Mouse (Mus musculus) kidney, embryonic 15.5 days (tissue): ENCODE data around the gene 4930502E18Rik. TPM values are rescaled to one million over a fixed set of nuclear protein-coding genes. Genes with fewer than 3 reads are reported as not detected.
"Not testable (repeated sequence)": the region's sequence is repeated elsewhere in the genome, so short reads cannot be mapped to it uniquely, and the experiment has no call there.

Experiments used
- ATAC-seq: fragments of 200-750 bp; cut with Nextera tagmentation; replicated peaks from 2 replicates; pipeline ENCODE4 v1.8.0; 2017; ENCODE audit warnings: moderate TSS enrichment; ENCODE audit not compliant: low FRiP score
- H3K27ac ChIP-seq: fragments of 300-500 bp; sonication (generic); 2 replicates; pipeline ENCODE4 v1.5.1; 2015; ENCODE audit warnings: mild to moderate bottlenecking, inconsistent platforms
- H3K27me3 ChIP-seq: fragments of 300-500 bp; sonication (generic); 2 replicates; pipeline ENCODE4 v1.6.1; 2015; ENCODE audit warnings: inconsistent platforms
- H3K36me3 ChIP-seq: fragments of 300-500 bp; sonication (generic); 2 replicates; pipeline ENCODE4 v1.6.1; 2015; ENCODE audit warnings: inconsistent platforms
- H3K4me1 ChIP-seq: fragments of 300-500 bp; sonication (generic); 2 replicates; pipeline ENCODE4 v1.6.1; 2015; ENCODE audit warnings: inconsistent platforms
- H3K4me2 ChIP-seq: fragments of 300-500 bp; sonication (generic); 2 replicates; pipeline ENCODE4 v1.6.1; 2015; ENCODE audit warnings: moderate library complexity, mild to moderate bottlenecking, inconsistent platforms
- H3K4me3 ChIP-seq: fragments of 300-500 bp; sonication (generic); replicated peaks from 2 replicates; pipeline ENCODE4 v1.5.1; 2015; ENCODE audit warnings: mild to moderate bottlenecking, inconsistent platforms
- H3K9ac ChIP-seq: fragments of 300-500 bp; sonication (generic); 2 replicates; pipeline ENCODE4 v1.6.1; 2015; ENCODE audit warnings: mild to moderate bottlenecking, inconsistent platforms
- H3K9me3 ChIP-seq: fragments of 300-500 bp; sonication (generic); replicated peaks from 2 replicates; pipeline ENCODE4 v1.6.1; 2016; ENCODE audit warnings: inconsistent platforms
- WGBS: fragments of 180-500 bp; shearing (Covaris S2); methylation state at CpG from one replicate; pipeline ENCODE4 v1.1.7; 2015; ENCODE audit warnings: mixed read lengths; 5-methylcytosine and 5-hydroxymethylcytosine counted together
- polyA plus RNA-seq: library from polyadenylated mRNA; unstranded; fragments of >200 nt; fragmentation: Nextera tagmentation; extraction: Ambion mirVana; gene quantifications from 2 replicates; pipeline ENCODE4 v1.2.1, GENCODE M21; 2015

4930502E18Rik gene
- 0.71 and 1.4 TPM in 2 replicates for polyA plus RNA-seq

DNA sequence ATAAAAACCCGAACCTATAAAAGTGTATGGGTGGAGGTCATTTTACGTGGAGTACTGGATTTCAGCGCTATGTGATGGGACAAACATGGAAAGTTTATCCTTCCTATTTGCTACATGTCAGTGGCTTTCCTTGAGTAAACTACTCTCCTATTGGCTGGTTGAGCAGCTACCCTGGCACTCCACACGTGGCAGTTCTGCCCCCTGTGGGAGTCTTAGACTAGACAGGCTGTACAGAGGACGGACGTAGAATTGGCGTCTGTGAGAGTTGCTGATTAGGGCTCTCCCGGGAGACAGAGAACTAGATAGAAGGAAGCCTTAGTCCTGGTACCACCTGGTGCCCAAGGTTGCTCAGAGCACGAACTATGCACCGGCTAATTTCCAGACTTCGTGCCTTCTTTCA, at the start of gene 4930502E18Rik:
Gene 4930502E18Rik (plus strand): TSS at position 231 of the 400 bp plus-strand sequence.
- ATAC-seq = no peak
- no peak within 1 kb of the TSS for H3K27ac ChIP-seq
- no peaks in the 10 kb centered on the region for H3K4me1 ChIP-seq
- H3K27me3 ChIP-seq = no peaks in the 10 kb centered on the region
- no peaks in the 10 kb centered on the region for H3K36me3 ChIP-seq
- WGBS = 80% methylated on average over 11 of the region's 11 CpGs
- no peak within 1 kb of the TSS for H3K9ac ChIP-seq
- no peak within 1 kb of the TSS for H3K4me2 ChIP-seq
- H3K4me3 ChIP-seq = no peak within 1 kb of the TSS
- H3K9me3 ChIP-seq = no peaks in the 10 kb centered on the region

DNA sequence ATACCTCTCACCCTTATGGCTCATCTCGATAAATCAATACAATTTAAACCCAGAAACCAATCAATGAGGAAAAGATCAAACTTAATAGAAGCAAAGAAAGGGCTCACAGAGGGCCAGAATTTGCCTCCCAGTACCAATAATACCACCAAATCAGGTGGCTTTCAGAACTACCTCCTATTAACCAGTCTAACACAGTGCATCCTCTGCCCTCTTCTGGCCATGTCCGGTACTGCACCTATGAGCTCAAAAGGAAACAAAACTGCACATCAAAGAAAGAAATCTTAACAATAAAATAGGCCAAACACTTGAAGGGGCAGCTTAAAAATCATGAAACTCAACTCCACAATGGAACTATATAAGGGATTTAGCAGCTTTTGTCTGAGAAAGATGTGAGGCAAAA, 47.7 kb upstream of the 4930502E18Rik start:
- H3K9ac ChIP-seq, H3K27ac ChIP-seq, H3K9me3 ChIP-seq, H3K4me3 ChIP-seq, H3K36me3 ChIP-seq, H3K27me3 ChIP-seq, H3K4me2 ChIP-seq, H3K4me1 ChIP-seq, ATAC-seq: not testable (repeated sequence)
- 24% methylated on average over 2 of the region's 2 CpGs for WGBS

DNA sequence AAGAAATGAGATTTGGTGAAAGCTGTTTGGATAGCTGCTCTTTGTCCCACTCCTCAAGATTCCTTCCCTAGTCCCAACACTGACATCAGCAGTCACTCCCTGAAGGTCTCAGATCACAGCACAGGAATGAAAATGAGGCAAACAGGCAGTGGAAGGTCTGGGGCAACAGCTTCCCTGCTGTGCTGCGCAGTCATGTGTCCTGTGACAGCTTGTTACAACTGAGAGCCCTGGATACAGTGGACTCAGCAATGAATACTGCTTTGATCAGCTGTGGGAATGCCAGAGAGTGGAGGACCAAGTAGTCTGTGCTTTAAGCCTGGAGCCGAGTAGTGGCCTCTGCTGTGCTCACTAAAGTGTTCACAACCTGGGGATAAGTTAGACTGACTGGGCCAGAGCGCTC, 42.0 kb upstream of the 4930502E18Rik start:
- 75% methylated on average over 1 of the region's 3 CpGs for WGBS
- H3K9me3 ChIP-seq, H3K4me3 ChIP-seq, H3K36me3 ChIP-seq, H3K27ac ChIP-seq, H3K9ac ChIP-seq, H3K4me1 ChIP-seq, H3K27me3 ChIP-seq, H3K4me2 ChIP-seq: not testable (repeated sequence)
- ATAC-seq = peak; percentile 88

DNA sequence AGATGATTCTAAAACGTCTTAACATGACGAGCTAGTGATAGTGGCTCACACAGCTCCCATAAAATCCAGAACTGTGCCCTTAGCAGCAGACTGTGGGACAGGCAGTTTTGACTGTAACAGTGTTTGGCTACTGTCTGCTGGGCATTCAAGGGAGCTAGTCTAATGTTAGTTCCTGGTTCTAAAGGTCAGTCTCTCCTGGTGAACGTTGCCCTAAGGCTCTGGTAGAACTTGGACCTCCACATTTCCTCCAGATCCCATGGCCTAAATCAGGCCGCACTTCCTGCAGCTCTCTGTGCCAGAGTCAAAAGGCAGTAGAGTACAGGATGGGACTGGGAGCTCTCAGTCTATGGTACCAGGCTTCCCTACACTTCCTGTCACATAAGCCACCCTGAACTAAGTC, 40.0 kb upstream of the 4930502E18Rik start:
- H3K36me3 ChIP-seq, H3K9ac ChIP-seq, H3K4me2 ChIP-seq, ATAC-seq, H3K27me3 ChIP-seq, H3K4me1 ChIP-seq, H3K4me3 ChIP-seq, H3K27ac ChIP-seq, H3K9me3 ChIP-seq: not testable (repeated sequence)
- 76% methylated on average over 2 of the region's 4 CpGs for WGBS

DNA sequence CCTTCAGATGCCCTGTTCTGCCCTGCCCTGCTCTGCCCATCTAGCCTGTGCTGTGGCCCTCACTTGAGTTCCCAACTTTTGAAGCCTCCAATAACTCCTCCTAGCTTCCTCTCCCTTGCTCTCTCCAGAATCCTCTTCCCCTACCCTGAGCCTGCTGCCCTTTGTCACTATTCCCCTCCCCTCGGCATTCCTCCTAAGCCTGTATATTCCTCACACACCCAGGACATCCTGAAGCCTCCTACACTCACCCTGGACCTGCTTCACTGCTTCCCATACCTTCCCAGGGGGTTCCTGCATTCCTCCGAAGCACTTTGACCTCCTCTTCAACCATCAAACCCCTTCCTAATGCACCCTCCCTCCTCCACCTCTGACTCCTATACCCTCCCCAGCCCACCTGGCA, 32.6 kb upstream of the 4930502E18Rik start:
- ATAC-seq = peak; percentile 62; the same call in 1 of the 2 replicates
- H3K27ac ChIP-seq = no peak overlapping the region
- H3K4me2 ChIP-seq = no peak overlapping the region
- no peak overlapping the region for H3K9ac ChIP-seq
- no peaks in the 10 kb centered on the region for H3K4me1 ChIP-seq
- H3K4me3 ChIP-seq = no peak overlapping the region
- no peaks in the 10 kb centered on the region for H3K27me3 ChIP-seq
- no peaks in the 10 kb centered on the region for H3K36me3 ChIP-seq
- H3K9me3 ChIP-seq = no peaks in the 10 kb centered on the region
- WGBS = 36% methylated on average over 2 of the region's 2 CpGs

DNA sequence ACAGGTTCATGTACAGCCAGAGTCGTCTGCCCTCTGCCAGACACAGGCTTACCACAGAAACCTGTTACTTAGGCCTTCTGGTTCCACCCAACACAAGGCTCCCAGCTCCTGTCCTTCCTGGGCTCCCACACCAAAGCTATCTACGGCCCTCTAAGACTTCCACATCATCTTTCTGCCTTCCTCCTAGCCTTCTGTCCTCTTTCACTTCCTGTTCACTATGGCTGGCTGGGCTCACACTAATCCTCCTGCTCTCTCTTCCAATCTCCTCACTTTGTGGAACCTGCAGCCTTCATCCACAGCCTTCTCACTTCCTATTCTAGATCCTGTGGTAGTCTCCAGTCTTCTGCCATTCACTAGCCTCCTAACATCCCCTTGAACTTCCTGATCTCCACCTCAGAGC, 31.5 kb upstream of the 4930502E18Rik start:
- Histone ChIP-seq H3K9ac (no peak overlapping the region), H3K4me1 (no peaks in the 10 kb centered on the region), H3K27ac (no peak overlapping the region), H3K4me2 (no peak overlapping the region), H3K27me3 (no peaks in the 10 kb centered on the region), H3K4me3 (no peak overlapping the region), H3K36me3 (no peaks in the 10 kb centered on the region), H3K9me3 (no peaks in the 10 kb centered on the region)
- no peak for ATAC-seq
- whole genome bisulfite sequencing = 74% methylated on average over 2 of the region's 2 CpGs

DNA sequence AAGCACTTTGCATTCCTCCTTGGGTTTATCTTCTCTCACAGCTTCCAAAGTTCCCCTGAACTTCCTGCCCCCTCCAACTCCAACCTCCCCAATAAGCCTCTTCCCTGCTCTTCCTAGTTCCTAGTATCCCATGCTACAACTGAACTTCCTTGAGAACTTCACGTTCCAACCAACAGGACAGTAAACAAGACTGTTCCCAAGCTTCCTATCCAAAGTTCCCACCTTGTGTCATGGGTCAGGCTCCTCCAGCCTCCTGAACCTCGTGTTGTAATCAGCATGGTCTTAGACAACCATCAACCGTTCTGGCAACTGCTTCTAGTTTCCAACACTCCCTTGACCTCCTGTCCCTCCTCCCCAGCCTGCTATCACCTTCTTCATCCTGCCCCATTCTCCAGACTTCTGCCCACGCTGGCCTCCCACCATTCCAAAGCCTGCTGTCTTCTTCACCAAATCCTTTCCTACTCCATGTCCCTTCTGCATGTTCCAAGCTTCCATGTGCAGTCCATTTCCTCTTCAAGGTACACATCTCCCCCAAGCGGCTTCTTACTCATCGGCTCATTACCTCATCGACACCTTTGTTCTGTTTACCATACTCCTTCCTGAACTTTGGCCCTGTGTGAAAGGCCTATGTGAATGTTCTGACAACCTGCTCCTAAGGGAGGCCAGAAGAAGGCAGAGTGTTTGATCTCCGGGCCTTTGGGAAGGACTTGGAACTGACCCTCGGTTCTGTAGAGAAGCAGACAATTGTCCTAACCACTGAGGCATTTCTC, 30.4 kb upstream of the 4930502E18Rik start:
- H3K9ac ChIP-seq = no peak overlapping the region
- H3K4me1 ChIP-seq = no peaks in the 10 kb centered on the region
- H3K9me3 ChIP-seq = no peaks in the 10 kb centered on the region
- H3K4me3 ChIP-seq = no peak overlapping the region
- WGBS = 73% methylated on average over 9 of the region's 9 CpGs
- no peaks in the 10 kb centered on the region for H3K27me3 ChIP-seq
- no peak for ATAC-seq
- H3K36me3 ChIP-seq = no peaks in the 10 kb centered on the region
- no peak overlapping the region for H3K4me2 ChIP-seq
- no peak overlapping the region for H3K27ac ChIP-seq

DNA sequence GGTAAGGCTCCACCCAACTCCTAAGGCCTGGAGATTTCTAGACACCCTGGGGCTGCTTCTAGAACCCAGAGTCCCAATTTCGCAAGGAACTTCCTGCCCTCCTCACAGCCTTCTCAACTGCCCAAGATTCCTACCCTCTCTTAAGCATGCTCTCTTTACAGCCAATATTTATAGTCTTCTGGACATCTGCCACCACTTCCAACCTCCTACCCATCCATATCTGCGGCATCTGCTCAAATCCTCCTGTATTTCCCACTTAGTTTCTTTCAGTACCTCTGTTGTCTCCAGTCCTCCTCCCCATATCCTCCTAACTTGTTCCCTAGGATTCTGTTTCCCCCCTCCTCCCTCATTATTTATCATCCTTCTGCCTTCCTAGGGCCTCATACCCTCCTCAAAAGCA, 25.4 kb upstream of the 4930502E18Rik start:
- no peaks in the 10 kb centered on the region for H3K27me3 ChIP-seq
- no peak overlapping the region for H3K9ac ChIP-seq
- H3K4me2 ChIP-seq = no peak overlapping the region
- H3K4me3 ChIP-seq = no peak overlapping the region
- 81% methylated on average over 2 of the region's 2 CpGs for WGBS
- no peaks in the 10 kb centered on the region for H3K36me3 ChIP-seq
- no peak overlapping the region for H3K27ac ChIP-seq
- H3K9me3 ChIP-seq = no peaks in the 10 kb centered on the region
- no peak for ATAC-seq
- H3K4me1 ChIP-seq = no peaks in the 10 kb centered on the region

DNA sequence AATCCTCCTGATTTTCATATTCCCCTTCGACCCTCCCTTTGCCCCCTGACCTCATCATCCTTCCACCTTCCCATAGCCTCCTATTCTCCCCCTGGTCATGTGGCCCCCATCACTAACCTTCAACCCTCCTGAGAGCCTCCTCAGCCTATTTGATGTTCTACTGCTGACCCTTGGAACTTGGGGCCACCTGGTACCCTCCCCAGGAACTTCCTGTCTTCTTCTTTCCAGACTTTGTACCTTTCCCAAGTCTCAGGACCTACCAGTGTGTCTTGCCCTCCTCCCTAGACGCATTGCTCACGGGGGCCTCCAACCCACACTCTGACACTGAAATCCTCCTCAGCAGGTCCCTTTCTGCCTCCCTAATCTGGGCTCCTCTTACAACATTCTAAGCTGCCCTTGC, 22.0 kb upstream of the 4930502E18Rik start:
- Histone ChIP-seq H3K9ac (no peak overlapping the region), H3K27me3 (no peaks in the 10 kb centered on the region), H3K9me3 (no peaks in the 10 kb centered on the region), H3K36me3 (no peaks in the 10 kb centered on the region), H3K27ac (no peak overlapping the region), H3K4me1 (no peaks in the 10 kb centered on the region), H3K4me2 (no peak overlapping the region), H3K4me3 (no peak overlapping the region)
- 83% methylated on average over 3 of the region's 3 CpGs for WGBS
- no peak for ATAC-seq

DNA sequence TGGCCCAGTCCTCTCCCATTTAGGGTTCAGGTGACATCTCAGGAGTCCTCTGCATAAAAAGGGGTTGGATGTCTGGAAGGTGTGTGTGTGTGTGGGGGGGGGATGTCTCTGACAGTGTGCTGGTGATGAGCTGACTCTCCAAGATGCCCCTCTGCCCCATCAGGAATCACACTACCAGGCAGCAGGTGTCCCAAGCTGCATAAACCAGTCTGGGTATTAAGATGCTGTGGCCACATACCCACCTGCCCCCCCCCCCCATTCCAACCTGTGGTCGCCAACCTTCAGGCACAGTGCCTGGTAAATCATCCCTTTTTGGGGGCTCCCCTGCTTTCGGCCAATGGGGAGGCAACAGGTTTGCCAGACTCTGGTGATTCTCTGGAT, 8.7 kb upstream of the 4930502E18Rik start:
- peak overlapping the region; percentile 60 for H3K4me2 ChIP-seq
- WGBS = 38% methylated on average over 2 of the region's 2 CpGs
- no peak for ATAC-seq
- no peak overlapping the region for H3K27ac ChIP-seq
- no peaks in the 10 kb centered on the region for H3K36me3 ChIP-seq
- H3K9me3 ChIP-seq = no peaks in the 10 kb centered on the region
- no peaks in the 10 kb centered on the region for H3K4me1 ChIP-seq
- peak overlapping the region; percentile 35 for H3K4me3 ChIP-seq
- no peak overlapping the region for H3K9ac ChIP-seq
- no peaks in the 10 kb centered on the region for H3K27me3 ChIP-seq

DNA sequence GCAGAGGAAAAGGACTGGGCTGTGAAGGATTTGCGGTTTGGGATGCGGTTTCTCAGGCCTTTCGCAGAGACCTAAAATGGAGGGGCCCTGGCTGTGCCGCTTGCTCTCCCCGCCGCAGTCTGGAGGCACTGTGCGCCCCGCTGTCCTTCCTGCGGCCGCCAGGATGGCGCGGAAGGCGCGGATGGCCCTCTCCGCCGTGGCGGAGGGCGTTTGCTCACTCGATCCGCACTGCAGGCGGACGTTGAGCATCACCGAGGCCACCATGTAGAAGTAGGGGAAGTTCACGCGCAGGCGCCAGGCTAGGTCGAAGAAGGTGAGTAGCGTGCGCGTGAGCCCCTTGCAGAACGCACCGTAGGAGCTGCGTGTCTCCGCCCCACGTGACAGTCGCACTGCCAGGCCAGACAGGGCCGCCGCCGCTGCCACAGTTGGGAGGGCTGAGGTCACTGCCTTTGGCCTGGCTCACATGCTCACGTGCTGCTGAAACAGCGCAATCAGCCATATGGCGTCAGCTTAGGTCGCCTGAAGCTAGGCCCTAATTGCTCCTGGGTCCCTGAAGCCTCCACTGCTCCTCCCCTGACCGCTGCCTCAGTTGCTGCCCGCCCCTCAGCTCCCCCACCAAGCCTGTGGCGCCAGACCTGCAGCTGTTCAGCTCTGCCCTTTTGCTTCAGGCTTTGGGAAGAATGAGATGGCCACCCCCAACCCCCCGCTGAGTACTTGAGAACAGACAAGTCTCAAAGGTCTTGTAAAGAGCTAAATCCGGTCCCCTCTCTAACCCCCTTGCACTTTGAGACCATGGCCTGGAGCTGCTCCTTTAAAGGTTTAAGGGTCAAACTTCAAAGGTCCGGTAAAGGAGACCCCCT, 8.1 kb upstream of the 4930502E18Rik start:
- Histone ChIP-seq H3K36me3 (no peaks in the 10 kb centered on the region), H3K9ac (no peak overlapping the region), H3K4me2 (peak overlapping the region; percentile 60), H3K4me1 (no peaks in the 10 kb centered on the region), H3K4me3 (peak overlapping the region; percentile 35), H3K27ac (no peak overlapping the region), H3K27me3 (no peaks in the 10 kb centered on the region), H3K9me3 (no peaks in the 10 kb centered on the region)
- ATAC-seq = peak; percentile 82
- WGBS = 18% methylated on average over 49 of the region's 49 CpGs

DNA sequence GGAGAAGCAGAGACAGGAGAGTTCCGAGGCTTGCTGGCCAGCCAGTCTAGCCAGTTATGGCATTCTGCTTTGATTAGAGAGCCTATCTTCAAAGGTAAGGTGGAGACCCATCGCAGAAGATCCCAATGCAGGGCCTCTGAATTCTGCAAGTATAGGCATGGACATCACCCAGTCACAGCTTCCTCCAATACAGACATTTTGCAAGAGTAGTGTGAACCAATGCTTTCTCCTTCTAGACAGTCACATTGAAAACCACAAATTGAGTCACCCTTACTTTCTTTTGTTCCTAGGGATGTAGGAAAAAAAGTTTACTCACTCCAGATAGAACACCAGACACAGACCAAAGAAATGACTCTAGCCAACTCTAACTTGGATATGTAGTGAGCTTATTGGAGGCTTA, 4.3 kb downstream of the 4930502E18Rik start:
- H3K9ac ChIP-seq = no peak overlapping the region
- 82% methylated on average over 2 of the region's 2 CpGs for WGBS
- no peaks in the 10 kb centered on the region for H3K4me1 ChIP-seq
- H3K9me3 ChIP-seq = no peaks in the 10 kb centered on the region
- ATAC-seq = no peak
- H3K4me2 ChIP-seq = no peak overlapping the region
- H3K4me3 ChIP-seq = no peak overlapping the region
- no peaks in the 10 kb centered on the region for H3K36me3 ChIP-seq
- no peak overlapping the region for H3K27ac ChIP-seq
- no peaks in the 10 kb centered on the region for H3K27me3 ChIP-seq
